Mouse (Mus musculus) heart, adult 9 months (tissue): ENCODE measurements around the gene Ttc9b.

Experiments used
- DNase-seq, 2 experiments: peaks; one replicate each; pipeline ENCODE4 v3.0.0; 2022; ENCODE audit warnings: low spot score in 2 of 2

The Ttc9b gene

DNA sequence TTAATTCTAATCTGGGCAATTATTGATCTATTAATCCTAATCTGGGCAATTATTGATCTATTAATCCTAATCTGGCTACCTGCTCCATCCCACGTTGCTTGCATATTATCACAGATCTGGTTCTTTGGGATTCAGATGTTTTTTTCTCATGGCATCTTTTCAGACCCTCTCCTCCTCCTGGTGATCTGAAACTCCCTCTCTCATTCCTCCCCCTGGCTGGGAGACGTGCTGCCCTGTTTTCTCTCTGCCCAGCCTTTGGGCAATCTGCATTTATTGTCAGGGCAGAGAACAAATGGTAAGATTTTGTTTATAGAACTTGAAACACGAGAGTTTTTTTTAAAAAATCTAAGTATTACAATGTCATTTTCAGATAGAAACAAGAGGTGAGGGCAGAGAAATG, 34.1 kb downstream of the Ttc9b start:
- no peak for DNase-seq

DNA sequence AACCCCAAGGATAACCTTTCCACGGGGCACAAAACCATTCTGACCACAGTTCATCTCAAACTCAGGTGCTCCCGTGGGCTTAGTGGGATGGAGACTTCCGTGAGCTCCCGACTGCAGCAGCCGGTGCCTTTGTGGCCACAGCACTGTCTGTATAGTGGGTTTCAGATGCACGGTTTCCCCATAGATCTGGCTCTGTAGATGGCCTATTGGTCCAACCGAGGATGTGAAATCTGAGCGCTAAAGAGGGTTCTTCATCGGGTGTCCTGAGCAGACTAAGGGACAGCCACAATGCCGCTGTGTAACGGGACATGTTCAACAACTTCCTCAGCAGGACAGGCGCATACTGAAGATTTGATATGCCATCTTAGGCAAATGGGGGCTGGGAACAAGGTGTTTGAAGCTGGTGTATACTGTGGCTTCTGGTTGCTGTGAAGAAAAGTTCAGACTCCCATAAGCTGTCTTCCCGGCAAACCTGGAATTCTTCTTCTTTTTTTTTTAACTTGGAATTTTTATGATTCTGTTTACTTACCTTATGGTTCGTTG, 34.6 kb downstream of the Ttc9b start:
- DNase-seq: no peak

DNA sequence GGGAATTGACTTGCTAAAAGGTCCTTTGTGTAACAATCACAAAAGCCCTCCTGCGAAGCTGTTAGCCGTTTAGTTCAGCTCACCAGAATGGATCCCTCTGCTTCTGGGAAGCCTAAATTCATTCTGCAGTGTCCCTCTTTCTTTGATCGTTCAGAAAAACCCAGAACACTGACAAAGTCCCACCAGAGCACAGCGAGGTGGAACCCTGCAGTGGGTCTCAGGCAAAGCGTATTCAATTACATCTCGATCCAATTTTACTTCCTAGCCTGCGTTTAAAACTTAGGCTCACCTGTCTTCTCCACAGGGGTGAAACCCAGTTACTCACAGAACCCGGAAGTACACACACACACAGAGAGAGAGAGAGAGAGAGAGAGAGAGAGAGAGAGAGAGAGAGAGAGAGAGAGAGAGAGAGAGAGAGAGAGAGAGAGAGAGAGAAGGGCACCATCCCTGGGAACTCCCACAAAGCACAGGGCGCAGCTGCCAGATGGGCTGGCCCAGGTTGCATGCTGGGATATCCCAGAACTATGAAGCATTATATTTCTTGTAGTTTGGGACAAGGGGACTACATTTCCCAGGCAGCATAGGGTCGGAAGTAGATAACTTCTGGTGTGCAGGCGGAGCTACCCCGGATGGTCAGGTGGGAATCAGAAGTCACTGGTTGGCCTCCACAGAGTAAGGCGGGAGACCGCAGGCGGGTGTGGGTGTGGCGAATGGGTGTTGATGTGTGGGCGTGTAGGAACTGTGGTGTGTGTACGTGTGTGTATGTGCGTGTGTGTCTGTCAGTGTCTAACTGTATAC, 35.3 kb downstream of the Ttc9b start, which contains the start of gene Zfp607b:
Zfp607b (plus strand) TSS at position 526 of the 798 bp plus-strand sequence.
- DNase-seq: peak; percentile 96 to 98

DNA sequence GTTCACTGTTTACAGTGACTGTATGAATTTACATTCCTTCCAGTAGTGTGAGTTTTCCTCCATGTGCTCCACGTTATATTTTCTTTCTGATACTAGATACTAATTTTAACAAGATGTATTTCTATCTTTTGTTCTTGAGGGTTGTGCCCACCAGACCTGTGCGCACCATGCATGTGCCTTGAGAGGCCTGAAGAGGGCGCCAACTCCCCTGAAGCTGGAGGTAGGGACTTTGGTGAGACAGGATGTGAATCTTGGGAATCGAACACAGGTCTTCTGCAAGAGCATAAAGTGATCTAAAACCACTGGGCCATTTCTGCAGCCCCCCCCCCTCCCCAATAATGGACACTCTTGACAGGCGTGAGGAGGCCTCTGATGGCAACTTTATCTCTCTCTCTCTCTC, 37.4 kb downstream of the Ttc9b start:
- no peak for DNase-seq

DNA sequence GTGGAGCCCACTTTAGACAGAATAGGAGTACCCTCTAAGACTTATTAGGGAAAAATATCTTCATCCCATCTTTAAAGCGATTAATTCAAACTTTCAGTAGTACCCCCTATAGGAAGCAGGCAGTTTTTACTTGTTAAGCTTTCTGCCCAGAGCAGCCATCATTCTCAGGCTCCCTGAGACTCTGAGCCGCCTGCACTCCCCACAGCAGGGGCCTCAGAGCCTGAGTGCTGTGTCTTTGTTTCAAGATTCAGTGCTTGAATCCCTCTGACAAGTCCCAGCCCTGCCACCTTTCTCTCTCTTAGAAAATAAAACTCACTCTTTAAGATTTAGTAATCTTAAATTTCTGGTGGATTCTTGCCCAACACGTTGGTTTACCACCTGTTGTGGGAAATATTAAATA, 43.0 kb downstream of the Ttc9b start:
- DNase-seq: no peak
